Mouse (Mus musculus) heart, postnatal 0 days (tissue): ENCODE measurements at regions not wholly inside any gene's neighbourhood (a gene's known extent, or its start where the extent isn't known, plus 50 kb on each side); places are given as distances from the start of the nearest gene placed in this dataset.

Source experiments
- ATAC-seq: fragments of 200-750 bp; cut with Nextera tagmentation; 2 replicates; pipeline ENCODE4 v1.8.0; 2017; ENCODE audit warnings: low read depth, moderate number of reproducible peaks, moderate library complexity; ENCODE audit not compliant: insufficient read depth
- DNase-seq: peaks from one replicate; pipeline ENCODE4 v3.0.0-alpha.2; 2016; ENCODE audit warnings: low spot score
- H3K27ac ChIP-seq: fragments of 300-500 bp; sonication (generic); 2 replicates; pipeline ENCODE4 v1.5.1; 2014; ENCODE audit warnings: low read depth, mild to moderate bottlenecking
- H3K27me3 ChIP-seq: fragments of 300-500 bp; sonication (generic); 2 replicates; pipeline ENCODE4 v1.6.1; 2014; ENCODE audit warnings: low read length, mixed read lengths; ENCODE audit not compliant: control insufficient read depth, insufficient read depth
- H3K36me3 ChIP-seq: fragments of 300-500 bp; sonication (generic); replicated peaks from 2 replicates; pipeline ENCODE4 v1.6.1; 2014; ENCODE audit warnings: low read length, mixed read lengths; ENCODE audit not compliant: control insufficient read depth, insufficient read depth
- H3K4me1 ChIP-seq: fragments of 300-500 bp; sonication (generic); 2 replicates; pipeline ENCODE4 v1.6.1; 2014; ENCODE audit warnings: antibody characterized with exemption; ENCODE audit not compliant: control insufficient read depth, insufficient read depth
- H3K4me2 ChIP-seq: fragments of 300-500 bp; sonication (generic); 2 replicates; pipeline ENCODE4 v1.6.1; 2014; ENCODE audit warnings: low read depth, mild to moderate bottlenecking, low read length, moderate library complexity
- H3K4me3 ChIP-seq: fragments of 300-500 bp; sonication (generic); 2 replicates; pipeline ENCODE4 v1.5.1; 2014; ENCODE audit warnings: low read depth, low read length
- H3K9ac ChIP-seq: fragments of 300-500 bp; sonication (generic); replicated peaks from 2 replicates; pipeline ENCODE4 v1.6.1; 2014; ENCODE audit warnings: low read depth, low read length, mixed read lengths
- H3K9me3 ChIP-seq: fragments of 300-500 bp; sonication (generic); replicated peaks from 2 replicates; pipeline ENCODE4 v1.6.1; 2016; ENCODE audit warnings: low read length; ENCODE audit not compliant: control insufficient read depth
- CTCF ChIP-seq: IDR thresholded peaks from 2 replicates; pipeline ENCODE4 v1.5.1; 2016; ENCODE audit warnings: antibody characterized with exemption, control low read depth, low read depth
- EP300 ChIP-seq: IDR thresholded peaks from 2 replicates; pipeline ENCODE4 v1.6.1; 2016; ENCODE audit warnings: antibody characterized with exemption, low read depth
- WGBS: fragments of 180-500 bp; shearing (Covaris S2); extraction: QIAGEN DNeasy Blood & Tissue Kit; methylation state at CpG from one replicate; pipeline ENCODE4 v1.1.7; 2014; 5-methylcytosine and 5-hydroxymethylcytosine counted together

DNA sequence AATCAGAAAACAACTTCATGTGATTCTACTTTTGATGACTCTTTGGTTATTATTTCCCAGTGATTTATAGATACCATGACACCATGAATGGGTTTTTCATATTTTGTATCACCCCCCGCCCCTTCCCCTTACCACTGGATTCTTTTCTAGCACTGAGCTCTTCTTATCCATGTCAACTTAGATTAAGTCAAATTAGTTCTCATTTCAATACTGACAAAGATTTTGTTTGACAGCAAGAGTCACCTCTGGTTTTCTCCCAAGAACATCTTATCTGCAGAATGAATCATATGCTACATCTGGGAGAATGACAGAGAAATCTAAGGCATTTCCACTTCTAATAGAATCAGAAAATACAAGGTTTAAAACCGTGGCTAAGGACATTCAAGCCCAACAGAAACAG is 578.3 kb downstream of the Tfap2b start:
- 61% methylated on average over 2 of the region's 2 CpGs for WGBS
- H3K4me3 ChIP-seq: no peak overlapping the region
- no peaks in the 10 kb centered on the region for H3K27me3 ChIP-seq
- H3K36me3 ChIP-seq: no peaks in the 10 kb centered on the region
- ATAC-seq (no peak), DNase-seq (no peak)
- H3K9ac ChIP-seq: no peak overlapping the region
- no peak overlapping the region for H3K4me2 ChIP-seq
- H3K4me1 ChIP-seq: no peaks in the 10 kb centered on the region
- TF ChIP-seq CTCF (no peak), EP300 (no peak)
- H3K27ac ChIP-seq: no peak overlapping the region
- H3K9me3 ChIP-seq: no peaks in the 10 kb centered on the region

DNA sequence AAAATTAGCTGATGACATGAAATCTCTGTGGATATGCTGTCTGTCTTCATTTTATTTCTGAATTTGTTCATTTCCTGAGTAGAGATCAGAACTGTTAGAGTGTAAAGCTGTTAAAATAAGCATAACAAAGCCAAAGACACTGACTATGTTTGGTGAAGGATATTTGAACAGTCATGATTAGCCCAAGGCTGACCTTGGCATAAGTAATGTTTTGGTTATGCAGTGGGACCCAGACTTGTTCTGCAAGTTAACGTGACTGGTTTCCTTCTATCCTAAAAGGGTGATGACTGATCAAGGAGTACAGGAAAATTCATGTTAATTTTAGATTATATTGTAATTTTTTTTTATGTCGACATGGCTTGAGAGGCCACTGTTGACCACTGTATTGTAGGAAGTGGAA is 585.4 kb downstream of the Tfap2b start:
- Histone ChIP-seq H3K9ac (no peak overlapping the region), H3K9me3 (no peaks in the 10 kb centered on the region), H3K4me1 (no peaks in the 10 kb centered on the region), H3K27me3 (no peaks in the 10 kb centered on the region), H3K4me2 (no peak overlapping the region), H3K4me3 (no peak overlapping the region), H3K27ac (no peak overlapping the region), H3K36me3 (no peaks in the 10 kb centered on the region)
- 55% methylated on average over 2 of the region's 2 CpGs for WGBS
- no peak for DNase-seq
- ATAC-seq: no peak
- no peak for TF ChIP-seq EP300
- no peak for TF ChIP-seq CTCF

GRCm38 (mm10) chr1:19825887-19826286 is 617.2 kb downstream of the Tfap2b start:
- ATAC-seq (no peak), DNase-seq (no peak)
- Histone ChIP-seq H3K4me2 (no peak overlapping the region), H3K4me3 (no peak overlapping the region), H3K36me3 (no peaks in the 10 kb centered on the region), H3K27ac (no peak overlapping the region), H3K9me3 (no peaks in the 10 kb centered on the region), H3K4me1 (no peaks in the 10 kb centered on the region), H3K27me3 (no peaks in the 10 kb centered on the region), H3K9ac (no peak overlapping the region)
- 78% methylated on average over 3 of the region's 3 CpGs for WGBS
- TF ChIP-seq CTCF (no peak), EP300 (no peak)

DNA sequence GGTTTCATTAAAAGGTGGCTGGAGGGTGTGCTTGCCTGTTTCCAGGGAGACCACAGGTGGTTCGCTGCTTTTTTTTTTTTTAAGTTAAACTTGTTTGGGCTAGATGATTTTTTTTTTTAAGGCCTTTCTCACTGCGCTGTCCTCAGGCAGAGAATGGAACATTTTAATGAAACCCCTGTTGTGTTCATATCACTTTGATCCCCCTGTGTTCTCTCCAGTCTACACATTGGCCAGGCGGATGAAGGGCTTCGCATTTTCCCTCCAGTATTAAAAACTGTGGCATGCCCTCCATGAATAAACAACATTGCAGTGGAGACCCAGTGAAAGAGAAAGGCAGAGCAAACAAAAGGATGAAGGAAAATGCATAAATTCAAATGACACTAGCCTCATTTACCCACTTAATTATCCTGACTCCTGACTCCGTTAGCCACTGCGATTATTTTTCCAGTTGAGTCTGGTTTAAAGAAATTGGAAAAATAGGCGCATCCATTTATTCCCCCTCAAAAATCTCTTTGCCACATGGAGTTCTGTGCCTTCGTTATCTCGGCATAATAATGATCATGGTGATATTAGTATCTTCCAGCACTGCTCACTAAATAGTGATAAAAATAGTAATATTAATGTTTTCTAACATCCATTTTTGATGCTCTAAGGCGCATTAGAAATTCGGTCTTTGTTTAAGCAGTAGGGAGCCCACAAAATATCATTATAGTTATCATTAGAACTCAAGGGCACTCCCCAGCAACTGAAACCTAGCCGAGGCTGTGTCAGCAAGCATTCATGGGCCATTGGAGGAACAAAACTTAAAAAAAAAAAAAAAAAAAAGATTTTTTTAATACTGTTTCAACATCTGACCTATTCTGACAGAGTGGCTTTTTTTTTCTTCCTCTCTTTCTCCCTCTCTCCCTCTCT is 618.0 kb downstream of the Tfap2b start:
- DNase-seq: no peak
- ATAC-seq: no peak
- H3K4me2 ChIP-seq: no peak overlapping the region
- no peak overlapping the region for H3K4me3 ChIP-seq
- 78% methylated on average over 12 of the region's 12 CpGs for WGBS
- H3K27ac ChIP-seq: no peak overlapping the region
- no peaks in the 10 kb centered on the region for H3K27me3 ChIP-seq
- H3K36me3 ChIP-seq: no peaks in the 10 kb centered on the region
- H3K9ac ChIP-seq: no peak overlapping the region
- TF ChIP-seq CTCF (no peak), EP300 (no peak)
- no peaks in the 10 kb centered on the region for H3K9me3 ChIP-seq
- H3K4me1 ChIP-seq: no peaks in the 10 kb centered on the region

DNA sequence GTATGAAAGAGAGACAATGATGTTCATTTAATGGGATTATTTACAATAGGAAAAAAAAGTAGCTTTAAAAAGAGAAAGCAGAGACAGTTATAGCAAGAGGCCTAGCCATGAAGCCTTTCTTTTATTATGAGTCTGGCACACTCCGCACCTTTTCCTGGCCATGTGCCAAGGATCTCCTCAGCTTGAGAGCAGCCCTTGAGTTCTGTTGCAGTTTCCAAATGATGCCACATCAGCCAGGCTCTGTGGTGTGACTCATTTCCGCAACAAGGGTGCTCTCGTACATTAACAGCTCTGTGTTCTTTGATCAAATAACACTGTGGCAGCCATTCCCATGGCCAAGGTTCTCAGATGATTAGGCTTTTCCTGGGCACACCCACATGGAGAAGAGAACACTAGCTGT is 641.2 kb downstream of the Tfap2b start:
- Histone ChIP-seq H3K4me1 (no peaks in the 10 kb centered on the region), H3K36me3 (no peaks in the 10 kb centered on the region), H3K4me3 (no peak overlapping the region), H3K27ac (no peak overlapping the region), H3K9ac (no peak overlapping the region), H3K27me3 (no peaks in the 10 kb centered on the region), H3K4me2 (no peak overlapping the region), H3K9me3 (no peaks in the 10 kb centered on the region)
- ATAC-seq (peak; percentile 49), DNase-seq (peak; percentile 35)
- WGBS: 26% methylated on average over 3 of the region's 3 CpGs
- TF ChIP-seq EP300 (no peak), CTCF (no peak)

GRCm38 (mm10) chr1:19857250-19857649 is 648.5 kb downstream of the Tfap2b start:
- Histone ChIP-seq H3K27me3 (no peaks in the 10 kb centered on the region), H3K9me3 (no peaks in the 10 kb centered on the region), H3K36me3 (no peaks in the 10 kb centered on the region), H3K27ac (no peak overlapping the region), H3K4me2 (no peak overlapping the region), H3K9ac (no peak overlapping the region), H3K4me3 (no peak overlapping the region), H3K4me1 (no peaks in the 10 kb centered on the region)
- DNase-seq (no peak), ATAC-seq (no peak)
- no peak for TF ChIP-seq EP300
